Mouse (Mus musculus) ES-Bruce4 (cell line): ENCODE measurements at regions not wholly inside any gene's neighbourhood (a gene's known extent, or its start where the extent isn't known, plus 50 kb on each side); places are given as distances from the start of the nearest gene placed in this dataset.

Experiments
- H3K27ac ChIP-seq: 2 replicates; pipeline ENCODE4 v1.5.1; 2012; ENCODE audit warnings: low read length, inconsistent platforms; ENCODE audit not compliant: insufficient read depth
- H3K27me3 ChIP-seq: 2 replicates; pipeline ENCODE4 v1.6.1; 2012; ENCODE audit warnings: mild to moderate bottlenecking, low read length, inconsistent platforms; ENCODE audit not compliant: control insufficient read depth, poor library complexity, insufficient read depth, severe bottlenecking
- H3K36me3 ChIP-seq: 2 replicates; pipeline ENCODE4 v1.6.1; 2012; ENCODE audit warnings: inconsistent platforms, mild to moderate bottlenecking, low read length, moderate library complexity; ENCODE audit not compliant: control insufficient read depth, poor library complexity, insufficient read depth, severe bottlenecking
- H3K4me1 ChIP-seq: one replicate; pipeline ENCODE4 v1.8.1; 2011; ENCODE audit warnings: low read length; ENCODE audit not compliant: control insufficient read depth, insufficient read depth
- H3K4me3 ChIP-seq: 2 replicates; pipeline ENCODE4 v1.5.1; 2011; ENCODE audit warnings: low read depth, mild to moderate bottlenecking, low read length
- H3K9ac ChIP-seq: 2 replicates; pipeline ENCODE4 v1.6.1; 2012; ENCODE audit warnings: low read depth, mild to moderate bottlenecking, inconsistent platforms; ENCODE audit not compliant: poor library complexity, severe bottlenecking
- H3K9me3 ChIP-seq: replicated peaks from 2 replicates; pipeline ENCODE4 v1.6.1; 2012; ENCODE audit warnings: mild to moderate bottlenecking, low read length, inconsistent platforms; ENCODE audit not compliant: control insufficient read depth, poor library complexity, insufficient read depth, severe bottlenecking
- CTCF ChIP-seq: IDR thresholded peaks from one replicate; pipeline ENCODE4 v1.8.1; 2011; ENCODE audit warnings: low read depth, low read length
- EP300 ChIP-seq: IDR thresholded peaks from 2 replicates; pipeline ENCODE4 v1.6.1; 2011; ENCODE audit warnings: low read depth, low read length; ENCODE audit not compliant: insufficient read depth
- POLR2A ChIP-seq: IDR thresholded peaks from one replicate; pipeline ENCODE4 v1.8.1; 2011; ENCODE audit warnings: low read length; ENCODE audit not compliant: insufficient read depth

GRCm38 (mm10) chr5:111667901-111668300 is 65.8 kb upstream of the Gm26897 start:
- H3K27ac ChIP-seq: no peak overlapping the region
- TF ChIP-seq CTCF: peak; percentile 12
- TF ChIP-seq POLR2A: no peak
- no peak overlapping the region for H3K9ac ChIP-seq
- H3K4me1 ChIP-seq: no peaks in the 10 kb centered on the region
- no peak overlapping the region for H3K4me3 ChIP-seq
- H3K36me3 ChIP-seq: no peaks in the 10 kb centered on the region
- no peaks in the 10 kb centered on the region for H3K27me3 ChIP-seq
- 0 out of 2 replicates have a peak, but pooled peaks cover 5% of the 10 kb centered on the region for H3K9me3 ChIP-seq

- Histone ChIP-seq H3K9me3 (0 out of 2 replicates have a peak, but pooled peaks cover 5% of the 10 kb centered on the region), H3K4me3 (no peak overlapping the region), H3K36me3 (no peaks in the 10 kb centered on the region), H3K27me3 (no peaks in the 10 kb centered on the region), H3K4me1 (no peaks in the 10 kb centered on the region), H3K27ac (no peak overlapping the region), H3K9ac (no peak overlapping the region)
- TF ChIP-seq POLR2A (no peak), CTCF (no peak), EP300 (no peak)
These were observed 64.6 kb upstream of the Gm26897 start for GRCm38 (mm10) chr5:111669139-111669538.

- no peaks in the 10 kb centered on the region for H3K27me3 ChIP-seq
- H3K9ac ChIP-seq: no peak overlapping the region
- no peaks in the 10 kb centered on the region for H3K4me1 ChIP-seq
- H3K36me3 ChIP-seq: no peaks in the 10 kb centered on the region
- no peak overlapping the region for H3K27ac ChIP-seq
- H3K9me3 ChIP-seq: 0 out of 2 replicates have a peak, but pooled peaks cover 5% of the 10 kb centered on the region
- no peak for TF ChIP-seq POLR2A
- no peak overlapping the region for H3K4me3 ChIP-seq
These were observed 62.0 kb upstream of the Gm26897 start for GRCm38 (mm10) chr5:111671762-111672161.

- Histone ChIP-seq H3K9ac (no peak overlapping the region), H3K36me3 (no peaks in the 10 kb centered on the region), H3K27me3 (no peaks in the 10 kb centered on the region), H3K27ac (no peak overlapping the region), H3K4me1 (no peaks in the 10 kb centered on the region), H3K4me3 (no peak overlapping the region), H3K9me3 (no peaks in the 10 kb centered on the region)
- TF ChIP-seq POLR2A: no peak
- TF ChIP-seq EP300: no peak
- no peak for TF ChIP-seq CTCF
These were observed 58.6 kb upstream of the Gm26897 start for GRCm38 (mm10) chr5:111674976-111675672.

GRCm38 (mm10) chr5:111675673-111676261 is 58.0 kb upstream of the Gm26897 start:
- no peak overlapping the region for H3K4me3 ChIP-seq
- H3K27me3 ChIP-seq: no peaks in the 10 kb centered on the region
- no peaks in the 10 kb centered on the region for H3K9me3 ChIP-seq
- no peak for TF ChIP-seq EP300
- peak; percentile 9 for TF ChIP-seq CTCF
- TF ChIP-seq POLR2A: no peak
- no peak overlapping the region for H3K9ac ChIP-seq
- no peaks in the 10 kb centered on the region for H3K36me3 ChIP-seq
- H3K27ac ChIP-seq: no peak overlapping the region
- H3K4me1 ChIP-seq: no peaks in the 10 kb centered on the region

GRCm38 (mm10) chr5:111677847-111678311 is 55.8 kb upstream of the Gm26897 start:
- no peak overlapping the region for H3K27ac ChIP-seq
- no peaks in the 10 kb centered on the region for H3K9me3 ChIP-seq
- H3K4me3 ChIP-seq: no peak overlapping the region
- H3K36me3 ChIP-seq: no peaks in the 10 kb centered on the region
- H3K27me3 ChIP-seq: no peaks in the 10 kb centered on the region
- H3K4me1 ChIP-seq: no peaks in the 10 kb centered on the region
- H3K9ac ChIP-seq: no peak overlapping the region
- TF ChIP-seq CTCF: no peak
- no peak for TF ChIP-seq EP300
- no peak for TF ChIP-seq POLR2A
